Comparison of ENCODE assay signal across 8 mouse cellular contexts in the genomic region with DNA sequence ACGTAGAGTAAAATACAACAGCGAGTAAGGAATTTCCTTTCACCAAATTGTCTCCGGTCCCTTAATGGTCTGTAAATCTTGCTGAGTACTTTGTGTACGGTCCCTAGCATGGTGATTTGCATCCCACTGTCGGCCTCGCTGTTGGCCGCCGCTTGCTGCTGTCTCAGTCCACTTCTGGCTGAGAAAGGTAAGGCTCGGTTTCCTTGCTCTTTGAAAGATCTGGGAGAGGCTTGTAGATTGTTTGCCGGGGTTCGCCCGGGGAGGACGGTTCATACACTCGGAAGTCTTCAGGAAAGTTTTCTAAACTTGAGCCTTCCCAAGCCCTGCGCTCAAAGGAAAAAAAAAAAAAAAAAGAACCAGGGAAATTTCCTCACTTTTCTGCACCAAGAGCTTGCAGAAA. TPM values are rescaled to one million over a fixed set of nuclear protein-coding genes. Genes with fewer than 3 reads are reported as not detected.
DNase-seq lines count a peak whose midpoint lies in the region; ATAC-seq and TF ChIP-seq lines count a peak whose summit lies in the region.

No protein-coding gene starts in this region.

- 2% methylated on average over 15 of the region's 15 CpGs for WGBS in forebrain, embryonic 10.5 days
- under 1% methylated on average over 15 of the region's 15 CpGs for WGBS in lung, embryonic 16.5 days

- TF ChIP-seq CTCF in layer of hippocampus, adult 2 months (conservative IDR thresholded peaks at IDR 0.05): no peak

- H3K27me3 ChIP-seq in forebrain, embryonic 10.5 days (ENCODE audit: poor library complexity, severe bottlenecking): peaks cover 61% of the 10 kb centered on the region
- no peaks in the 10 kb centered on the region for H3K27me3 ChIP-seq in lung, embryonic 16.5 days (ENCODE audit: control insufficient read depth, insufficient read depth, low read depth, low read length)

- H3K27ac ChIP-seq in forebrain, embryonic 10.5 days: peak overlapping the region; percentile 48; the same call in 1 of the 2 replicates
- H3K27ac ChIP-seq in layer of hippocampus, adult 2 months: peak overlapping the region; percentile 72
- H3K27ac ChIP-seq in lung, embryonic 16.5 days (ENCODE audit: low read length): no peak overlapping the region

- intact Hi-C loops in heart, postnatal 25 days (cut with DNase I): loop anchor here (5.0 kb wide), 1 partner anchor 217 kb away; a partner anchor contains a TSS

- peaks cover 51% of the 10 kb centered on the region for H3K4me1 ChIP-seq in forebrain, embryonic 10.5 days
- peaks cover 28% of the 10 kb centered on the region for H3K4me1 ChIP-seq in lung, embryonic 16.5 days (replicated peaks; ENCODE audit: control insufficient read depth, insufficient read depth, low read length)

- peak overlapping the region; percentile 54 for H3K9ac ChIP-seq in lung, embryonic 16.5 days (ENCODE audit: low read length)

- DNase-seq in spleen, postnatal 36 days (ENCODE audit: low spot score in 2 of 2): peak; percentile 35 to 38
- no peak for DNase-seq in spleen, adult 12 weeks (ENCODE audit: low spot score)
- peak; percentile 42 for DNase-seq in forebrain, embryonic 10.5 days (ENCODE audit: extremely low spot score, low spot score)
- peak; percentile 21 for DNase-seq in heart, postnatal 25 days (ENCODE audit: low spot score)
- peak; percentile 22 to 36 for DNase-seq in layer of hippocampus, adult 2 months (ENCODE audit: low spot score in 2 of 2)
- DNase-seq in right cerebral cortex, adult 2 months (ENCODE audit: low spot score in 2 of 2): peak; percentile 25 to 49
- DNase-seq in spleen, postnatal 14 days (ENCODE audit: low spot score in 2 of 2): no peak

- H3K4me2 ChIP-seq in lung, embryonic 16.5 days (ENCODE audit: low read depth, low read length): peak overlapping the region; percentile 61

- peak; percentile 58 for ATAC-seq in lung, embryonic 16.5 days (ENCODE audit: low read depth)

- no peaks in the 10 kb centered on the region for H3K9me3 ChIP-seq in forebrain, embryonic 10.5 days
- H3K9me3 ChIP-seq in lung, embryonic 16.5 days (ENCODE audit: control insufficient read depth, low read length): no peaks in the 10 kb centered on the region

- peaks cover 5% of the 10 kb centered on the region; the same call in 1 of the 2 replicates for H3K36me3 ChIP-seq in forebrain, embryonic 10.5 days (replicated peaks)
- no peaks in the 10 kb centered on the region for H3K36me3 ChIP-seq in lung, embryonic 16.5 days (ENCODE audit: control insufficient read depth, insufficient read depth, low read length)

- H3K4me3 ChIP-seq in forebrain, embryonic 10.5 days: peak overlapping the region; percentile 47
- peak overlapping the region; percentile 53 for H3K4me3 ChIP-seq in layer of hippocampus, adult 2 months
- peak overlapping the region; percentile 48 for H3K4me3 ChIP-seq in lung, embryonic 16.5 days (ENCODE audit: low read length)

RNA-seq across cellular contexts. Expression of a gene that starts 0.4 kb away (rescaled TPM):
- polyA plus RNA-seq in forebrain, embryonic 10.5 days (2016; fragmentation: Nextera tagmentation; extraction: Ambion mirVana): 4.8 and 6.3 TPM in 2 replicates
- total RNA-seq in heart, postnatal 25 days (2021): 10 to 100 TPM; 16.9 to 23.8 TPM
- 10 to 100 TPM; 13.7 to 16.7 TPM for total RNA-seq in layer of hippocampus, adult 2 months (2021)
- 20.7 and 22.7 TPM in 2 replicates for polyA plus RNA-seq in lung, embryonic 16.5 days (2015; fragmentation: Nextera tagmentation; extraction: Ambion mirVana)

RNA-seq across cellular contexts. Expression of a gene that starts 27.9 kb away (rescaled TPM):
- 21.4 and 22.3 TPM in 2 replicates for polyA plus RNA-seq in forebrain, embryonic 10.5 days (2016; fragmentation: Nextera tagmentation; extraction: Ambion mirVana)
- 1 to 10 TPM; 4.0 TPM for total RNA-seq in heart, postnatal 25 days (2021)
- total RNA-seq in layer of hippocampus, adult 2 months (2021): 1 to 10 TPM in 1 of 2 experiments, under 1 TPM in 1; 0.88 to 1.2 TPM
- 9.5 and 10.9 TPM in 2 replicates for polyA plus RNA-seq in lung, embryonic 16.5 days (2015; fragmentation: Nextera tagmentation; extraction: Ambion mirVana)

Comparison
In these comparisons a context has a peak if more than half of its experiments do, and no peak if none do; other contexts are left out.
1. DNase-seq: peak in spleen, postnatal 36 days (2 of 2), forebrain, embryonic 10.5 days (single experiment), heart, postnatal 25 days (single experiment), layer of hippocampus, adult 2 months (2 of 2) and right cerebral cortex, adult 2 months (2 of 2); none in spleen, adult 12 weeks (single experiment) and spleen, postnatal 14 days (0 of 2).
2. Peak in every context shown above with its lines, with median percentiles within 50 percentile points of each other: H3K4me3 ChIP-seq.